Mouse (Mus musculus) CH12.LX (cell line): ENCODE results near the gene Slc9a3r1. TPM values are rescaled to one million over a fixed set of nuclear protein-coding genes. Genes with fewer than 3 reads are reported as not detected.

ENCODE experiments used
- DNase-seq: peaks from one replicate; pipeline ENCODE4 v3.0.0-alpha.2; 2013; ENCODE audit errors: extremely low read depth
- H3K27ac ChIP-seq: 2 replicates; pipeline ENCODE4 v1.5.1; 2012; ENCODE audit warnings: low read depth, mild to moderate bottlenecking, control low read depth, moderate library complexity; ENCODE audit not compliant: insufficient read depth
- H3K27me3 ChIP-seq: replicated peaks from 2 replicates; pipeline ENCODE3; 2012; ENCODE audit warnings: inconsistent platforms
- H3K36me3 ChIP-seq, 2 experiments: replicated peaks in 1 of 2; 2 replicates each; pipeline versions ENCODE3 to v1.6.1; 2012; ENCODE audit warnings: inconsistent platforms in 1 of 2, low read length in 1 of 2, mild to moderate bottlenecking in 1 of 2, mixed read lengths in 1 of 2, moderate library complexity in 1 of 2; ENCODE audit not compliant: control insufficient read depth in 1 of 2, insufficient read depth in 1 of 2
- H3K4me1 ChIP-seq, 2 experiments: 2 replicates each; pipeline ENCODE4 v1.6.1; 2012; ENCODE audit warnings: inconsistent platforms in 1 of 2, moderate library complexity in 1 of 2; ENCODE audit not compliant: insufficient read depth in 2 of 2, control insufficient read depth in 1 of 2
- H3K4me2 ChIP-seq: 2 replicates; pipeline ENCODE4 v1.6.1; 2012; ENCODE audit warnings: low read depth, mild to moderate bottlenecking, control low read depth; ENCODE audit not compliant: poor library complexity, insufficient read depth, severe bottlenecking
- H3K4me3 ChIP-seq, 3 experiments: fragments of 150-350 bp in 1 of 3; sonication (generic) in 1 of 3; replicated peaks in 1 of 3; 2 replicates each; pipeline versions ENCODE3 to v1.5.1; 2011 to 2012; ENCODE audit warnings: low read depth in 2 of 3, low read length in 2 of 3, mild to moderate bottlenecking in 2 of 3, moderate library complexity in 2 of 3, control low read depth in 1 of 3, improper control_type of control experiment in 1 of 3, inconsistent platforms in 1 of 3, mixed read lengths in 1 of 3; ENCODE audit not compliant: poor library complexity in 1 of 3
- H3K79me2 ChIP-seq: replicated peaks from 2 replicates; pipeline ENCODE4 v1.6.1; 2012; ENCODE audit warnings: mild to moderate bottlenecking, moderate library complexity; ENCODE audit not compliant: control insufficient read depth, poor library complexity, insufficient read depth, severe bottlenecking; ENCODE audit errors: extremely low read depth
- H3K9ac ChIP-seq: 2 replicates; pipeline ENCODE4 v1.6.1; 2012; ENCODE audit warnings: low read depth, mild to moderate bottlenecking, control low read depth, moderate library complexity; ENCODE audit not compliant: insufficient read depth
- H3K9me3 ChIP-seq: replicated peaks from 2 replicates; pipeline ENCODE3; 2012; ENCODE audit warnings: low read length, inconsistent platforms, mixed read lengths
- CHD2 ChIP-seq: IDR thresholded peaks from 2 replicates; pipeline ENCODE4 v1.6.1; 2011; ENCODE audit warnings: low read length, improper control_type of control experiment
- EP300 ChIP-seq: IDR thresholded peaks from 2 replicates; pipeline ENCODE4 v1.6.1; 2011; ENCODE audit warnings: low read length, improper control_type of control experiment
- HCFC1 ChIP-seq: IDR thresholded peaks from 2 replicates; pipeline ENCODE4 v1.6.1; 2012; ENCODE audit warnings: low read depth, mild to moderate bottlenecking, inconsistent platforms, low read length, improper control_type of control experiment
- IRF4 ChIP-seq: IDR thresholded peaks from 2 replicates; pipeline ENCODE4 v1.6.1; 2014; ENCODE audit warnings: low read depth, mild to moderate bottlenecking, inconsistent platforms, low read length, improper control_type of control experiment
- JUN ChIP-seq: IDR thresholded peaks from 2 replicates; pipeline ENCODE4 v1.6.1; 2011; ENCODE audit warnings: low read depth, mild to moderate bottlenecking, low read length, improper control_type of control experiment, moderate library complexity; ENCODE audit not compliant: insufficient read depth
- JUND ChIP-seq: conservative IDR thresholded peaks from 2 replicates; pipeline ENCODE4 v1.6.1; 2011; ENCODE audit warnings: low read depth, low read length, improper control_type of control experiment
- MAFK ChIP-seq: IDR thresholded peaks from 2 replicates; pipeline ENCODE4 v1.6.1; 2011; ENCODE audit warnings: low read length, improper control_type of control experiment; ENCODE audit not compliant: insufficient replicate concordance
- MAZ ChIP-seq: IDR thresholded peaks from 2 replicates; pipeline ENCODE4 v1.6.1; 2012; ENCODE audit warnings: low read depth, mild to moderate bottlenecking, inconsistent platforms, low read length, improper control_type of control experiment, moderate library complexity
- NELFE ChIP-seq: IDR thresholded peaks from 2 replicates; pipeline ENCODE4 v1.6.1; 2011; ENCODE audit warnings: low read depth, low read length, improper control_type of control experiment
- PAX5 ChIP-seq: IDR thresholded peaks from 2 replicates; pipeline ENCODE4 v1.6.1; 2012; ENCODE audit warnings: low read length, inconsistent platforms, mixed read lengths
- SIN3A ChIP-seq: IDR thresholded peaks from 2 replicates; pipeline ENCODE4 v1.6.1; 2012; ENCODE audit warnings: low read length, improper control_type of control experiment, inconsistent platforms
- SMC3 ChIP-seq: IDR thresholded peaks from 2 replicates; pipeline ENCODE4 v1.6.1; 2011; ENCODE audit warnings: low read depth, low read length, improper control_type of control experiment
- TBP ChIP-seq: conservative IDR thresholded peaks from 2 replicates; pipeline ENCODE4 v1.6.1; 2011; ENCODE audit warnings: low read depth, low read length, improper control_type of control experiment
- USF2 ChIP-seq: conservative IDR thresholded peaks from 2 replicates; pipeline ENCODE4 v1.6.1; 2011; ENCODE audit warnings: low read depth, low read length, improper control_type of control experiment
- ZKSCAN1 ChIP-seq: IDR thresholded peaks from 2 replicates; pipeline ENCODE4 v1.6.1; 2012; ENCODE audit warnings: low read depth, inconsistent platforms, low read length, improper control_type of control experiment, borderline replicate concordance
- ZMIZ1 ChIP-seq: IDR thresholded peaks from 2 replicates; pipeline ENCODE4 v1.6.1; 2012; ENCODE audit warnings: low read depth, mild to moderate bottlenecking, inconsistent platforms, low read length, improper control_type of control experiment
- ZNF384 ChIP-seq: IDR thresholded peaks from 2 replicates; pipeline ENCODE4 v1.6.1; 2012; ENCODE audit warnings: low read depth, low read length, improper control_type of control experiment, inconsistent platforms
- dilution Hi-C: fragments of 300-500 bp; cut with MboI; formaldehyde crosslinking; loops from 2 replicates; pipeline ENCODE4 v1.14.3; 2020; ENCODE audit warnings: low sequenced_read_pairs; ENCODE audit not compliant: extremely low pct_unique_long_range_greater_than_20kb, extremely low pct_ligation_motif_present
- in situ Hi-C: fragments of 300-500 bp; cut with MboI; formaldehyde crosslinking; loops from 3 replicates; pipeline ENCODE4 v1.14.3; 2019; ENCODE audit warnings: low sequenced_read_pairs, low pct_ligation_motif_present, low pct_unique_long_range_greater_than_20kb, mixed read lengths
- polyA plus RNA-seq: library from polyadenylated mRNA; unstranded; fragments of >175 nt; gene quantifications from 2 replicates; pipeline ENCODE4 v1.2.1, GENCODE M21; 2012; ENCODE audit warnings: low read depth; ENCODE audit not compliant: insufficient read length
- total RNA-seq, 2 experiments: library from RNA; depleted of rRNA; stranded (reverse); fragments of 300-350 nt in 1 of 2; fragments of >200 nt in 1 of 2; gene quantifications; 2 replicates each; pipeline ENCODE4 v1.2.3; 2012 to 2014

The Slc9a3r1 gene
- total and polyA plus RNA-seq, 3 experiments: 51.9 to 69.0 (median 63.7) TPM

DNA sequence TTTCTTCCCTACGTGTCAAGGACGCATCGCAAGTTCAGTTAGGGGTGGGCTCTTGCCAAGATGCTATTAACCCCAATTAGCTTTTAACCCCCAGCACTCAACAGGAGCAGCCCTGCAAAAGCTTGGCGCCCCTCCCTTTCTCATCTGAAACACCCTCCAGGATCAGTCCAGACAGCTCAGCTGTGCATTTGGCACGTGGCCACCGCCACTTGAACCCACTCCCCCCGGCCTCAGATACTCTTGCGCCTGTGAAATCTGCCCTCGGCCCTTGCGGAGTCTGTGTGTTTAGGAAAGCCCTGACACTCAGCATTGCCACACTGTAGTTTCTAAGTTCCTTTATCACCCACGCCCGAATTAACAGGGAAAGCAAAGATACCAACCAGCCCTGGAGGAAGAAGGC, 58.9 kb downstream of the Slc9a3r1 start:
- TF ChIP-seq ZNF384 (no peak), ZKSCAN1 (no peak), PAX5 (no peak), JUND (no peak)
- TF ChIP-seq, all 38 proteins: peak for 0
- H3K9me3 ChIP-seq: no peaks in the 10 kb centered on the region

DNA sequence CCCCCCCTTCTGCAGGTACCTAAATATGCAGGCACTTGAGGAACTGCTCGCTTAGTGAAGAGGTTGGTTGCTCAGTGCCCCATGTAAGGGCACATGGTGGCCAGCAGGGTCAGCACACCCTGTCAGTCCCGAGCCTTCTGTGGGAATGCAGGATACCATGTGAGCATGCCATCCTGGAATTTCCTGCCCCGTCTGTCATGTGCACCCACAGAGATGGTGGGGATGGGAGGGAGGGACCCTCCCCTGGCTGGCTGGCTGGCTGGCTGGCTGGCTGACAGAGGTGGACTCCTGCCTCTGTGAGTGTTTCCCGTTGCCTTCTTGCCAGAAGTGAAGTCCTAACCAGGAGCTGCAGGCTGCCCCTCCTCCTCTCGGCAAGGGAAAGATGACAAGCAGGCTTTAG, 59.4 kb downstream of the Slc9a3r1 start:
- Histone ChIP-seq H3K79me2 (no peaks in the 10 kb centered on the region), H3K9me3 (no peaks in the 10 kb centered on the region), H3K4me3 (no peak overlapping the region), H3K4me1 (peaks cover 3 to 33% of the 10 kb centered on the region in 2 experiments; a peak in 2 of 4 replicates), H3K9ac (no peak overlapping the region), H3K4me2 (no peak overlapping the region), H3K27me3 (no peaks in the 10 kb centered on the region), H3K27ac (no peak overlapping the region), H3K36me3 (peaks cover 8 to 59% of the 10 kb centered on the region in 2 experiments)
- in situ Hi-C loops (no loop called here), dilution Hi-C loops (no loop called here)
- TF ChIP-seq PAX5 (no peak), CHD2 (no peak), MAFK (no peak), IRF4 (no peak), USF2 (no peak), TBP (no peak), SIN3A (no peak), ZKSCAN1 (no peak), EP300 (no peak), MAZ (no peak), NELFE (no peak), JUN (no peak), SMC3 (no peak), ZMIZ1 (no peak), HCFC1 (no peak)
- DNase-seq: no peak

More for the DNA sequence above, 58.9 kb downstream of the Slc9a3r1 start:
- peaks cover 11 to 63% of the 10 kb centered on the region in 2 experiments for H3K36me3 ChIP-seq
- no peaks in the 10 kb centered on the region for H3K79me2 ChIP-seq
- DNase-seq: no peak
- in situ Hi-C loops (no loop called here), dilution Hi-C loops (no loop called here)
- no peaks in the 10 kb centered on the region for H3K27me3 ChIP-seq
- H3K4me1 ChIP-seq: peaks cover 3 to 29% of the 10 kb centered on the region in 2 experiments; a peak in 3 of 4 replicates
- H3K27ac ChIP-seq: no peak overlapping the region
- H3K9ac ChIP-seq: no peak overlapping the region
- no peak overlapping the region for H3K4me3 ChIP-seq
- H3K4me2 ChIP-seq: no peak overlapping the region
